Mouse (Mus musculus): ENCODE results near the gene Zfp217. TPM values are rescaled to one million over a fixed set of nuclear protein-coding genes. Genes with fewer than 3 reads are reported as not detected.
A peak's percentile ranks its signal among the peaks of the same experiment; 100 is the strongest.

The Zfp217 gene
- polyA plus RNA-seq, 1 experiment from 2014 or later: 4.5 TPM

GRCm38 (mm10) chr2:170116704-170117281 lies 31.1 kb downstream of the Zfp217 start:
- Histone ChIP-seq H3K9ac (no peak overlapping the region), H3K4me3 (no peak overlapping the region), H3K36me3 (peaks cover 78% of the 10 kb centered on the region), H3K27ac (0 out of 2 replicates have a peak overlapping the region, but pooled peaks have one; percentile 25), H3K4me2 (replicated peaks) (no peak overlapping the region), H3K27me3 (no peaks in the 10 kb centered on the region), H3K4me1 (peaks cover 13% of the 10 kb centered on the region; the same call in 1 of the 2 replicates), H3K9me3 (no peaks in the 10 kb centered on the region)
- no peak for ATAC-seq (ENCODE audit: insufficient number of reproducible peaks, insufficient read depth, low FRiP score, low TSS enrichment)
- WGBS: 53% methylated on average over 4 of the region's 4 CpGs

- Histone ChIP-seq H3K9me3 (no peaks in the 10 kb centered on the region), H3K27me3 (no peaks in the 10 kb centered on the region), H3K4me3 (no peak overlapping the region), H3K4me2 (replicated peaks) (no peak overlapping the region), H3K9ac (no peak overlapping the region), H3K27ac (no peak overlapping the region), H3K36me3 (peaks cover 74% of the 10 kb centered on the region), H3K4me1 (no peaks in the 10 kb centered on the region)
- WGBS: 89% methylated on average over 8 of the region's 8 CpGs
- ATAC-seq (ENCODE audit: insufficient number of reproducible peaks, insufficient read depth, low FRiP score, low TSS enrichment): no peak
Observed at GRCm38 (mm10) chr2:170110306-170110705, 37.6 kb downstream of the Zfp217 start.

- Histone ChIP-seq H3K4me2 (replicated peaks) (no peak overlapping the region), H3K9me3 (no peaks in the 10 kb centered on the region), H3K4me1 (no peaks in the 10 kb centered on the region), H3K27ac (no peak overlapping the region), H3K4me3 (no peak overlapping the region), H3K27me3 (no peaks in the 10 kb centered on the region), H3K9ac (no peak overlapping the region), H3K36me3 (peaks cover 66% of the 10 kb centered on the region)
- WGBS: 57% methylated on average over 5 of the region's 5 CpGs
- ATAC-seq (ENCODE audit: insufficient number of reproducible peaks, insufficient read depth, low FRiP score, low TSS enrichment): no peak
Observed at GRCm38 (mm10) chr2:170109528-170109927, 38.4 kb downstream of the Zfp217 start.

- Histone ChIP-seq H3K9me3 (no peaks in the 10 kb centered on the region), H3K4me3 (no peak overlapping the region), H3K4me2 (replicated peaks) (no peak overlapping the region), H3K27me3 (no peaks in the 10 kb centered on the region), H3K9ac (no peak overlapping the region), H3K27ac (no peak overlapping the region), H3K4me1 (no peaks in the 10 kb centered on the region), H3K36me3 (peaks cover 49% of the 10 kb centered on the region)
- 86% methylated on average over 3 of the region's 3 CpGs for WGBS
- ATAC-seq (ENCODE audit: insufficient number of reproducible peaks, insufficient read depth, low FRiP score, low TSS enrichment): no peak
Observed at GRCm38 (mm10) chr2:170107791-170108190, 40.1 kb downstream of the Zfp217 start.

GRCm38 (mm10) chr2:170106000-170106399 lies 41.9 kb downstream of the Zfp217 start:
- Histone ChIP-seq H3K27ac (no peak overlapping the region), H3K36me3 (peaks cover 31% of the 10 kb centered on the region), H3K9ac (no peak overlapping the region), H3K27me3 (no peaks in the 10 kb centered on the region), H3K4me1 (no peaks in the 10 kb centered on the region), H3K4me2 (replicated peaks) (no peak overlapping the region), H3K9me3 (no peaks in the 10 kb centered on the region), H3K4me3 (no peak overlapping the region)
- 64% methylated on average over 9 of the region's 9 CpGs for WGBS
- 0 out of 2 replicates have a peak, but pooled peaks have one; percentile 19 for ATAC-seq (ENCODE audit: insufficient number of reproducible peaks, insufficient read depth, low FRiP score, low TSS enrichment)

GRCm38 (mm10) chr2:170104396-170104795 lies 43.5 kb downstream of the Zfp217 start:
- Histone ChIP-seq H3K36me3 (peaks cover 16% of the 10 kb centered on the region; the same call in 1 of the 2 replicates), H3K27me3 (no peaks in the 10 kb centered on the region)

GRCm38 (mm10) chr2:170103852-170104251 lies 44.1 kb downstream of the Zfp217 start:
- H3K9ac ChIP-seq: no peak overlapping the region
- WGBS: 54% methylated on average over 9 of the region's 9 CpGs
- no peak overlapping the region for H3K4me2 ChIP-seq (replicated peaks)
- H3K27ac ChIP-seq: no peak overlapping the region
- peaks cover 11% of the 10 kb centered on the region; the same call in 1 of the 2 replicates for H3K36me3 ChIP-seq
- no peak overlapping the region for H3K4me3 ChIP-seq
- no peaks in the 10 kb centered on the region for H3K9me3 ChIP-seq
- H3K27me3 ChIP-seq: no peaks in the 10 kb centered on the region
- no peak for ATAC-seq (ENCODE audit: insufficient number of reproducible peaks, insufficient read depth, low FRiP score, low TSS enrichment)
- no peaks in the 10 kb centered on the region for H3K4me1 ChIP-seq

More at GRCm38 (mm10) chr2:170104396-170104795, 43.5 kb downstream of the Zfp217 start:
- no peak overlapping the region for H3K4me2 ChIP-seq (replicated peaks)
- ATAC-seq (ENCODE audit: insufficient number of reproducible peaks, insufficient read depth, low FRiP score, low TSS enrichment): no peak
- H3K9me3 ChIP-seq: no peaks in the 10 kb centered on the region
- H3K27ac ChIP-seq: no peak overlapping the region
- H3K4me1 ChIP-seq: no peaks in the 10 kb centered on the region
- no peak overlapping the region for H3K4me3 ChIP-seq
- WGBS: 85% methylated on average over 6 of the region's 6 CpGs
- H3K9ac ChIP-seq: no peak overlapping the region

GRCm38 (mm10) chr2:170103341-170103740 lies 44.6 kb downstream of the Zfp217 start:
- Histone ChIP-seq H3K4me2 (replicated peaks) (no peak overlapping the region), H3K36me3 (0 out of 2 replicates have a peak, but pooled peaks cover 9% of the 10 kb centered on the region), H3K27me3 (no peaks in the 10 kb centered on the region), H3K9ac (no peak overlapping the region), H3K4me1 (no peaks in the 10 kb centered on the region), H3K27ac (no peak overlapping the region), H3K4me3 (no peak overlapping the region), H3K9me3 (no peaks in the 10 kb centered on the region)
- no peak for ATAC-seq (ENCODE audit: insufficient number of reproducible peaks, insufficient read depth, low FRiP score, low TSS enrichment)
- WGBS: 84% methylated on average over 5 of the region's 5 CpGs

- H3K9me3 ChIP-seq: no peaks in the 10 kb centered on the region
- H3K9ac ChIP-seq: no peak overlapping the region
- 73% methylated on average over 7 of the region's 7 CpGs for WGBS
- H3K27ac ChIP-seq: no peak overlapping the region
- H3K4me1 ChIP-seq: no peaks in the 10 kb centered on the region
- 0 out of 2 replicates have a peak, but pooled peaks cover 3% of the 10 kb centered on the region for H3K36me3 ChIP-seq
- H3K4me2 ChIP-seq (replicated peaks): no peak overlapping the region
- no peak overlapping the region for H3K4me3 ChIP-seq
- no peak for ATAC-seq (ENCODE audit: insufficient number of reproducible peaks, insufficient read depth, low FRiP score, low TSS enrichment)
- no peaks in the 10 kb centered on the region for H3K27me3 ChIP-seq
Observed at GRCm38 (mm10) chr2:170101932-170102331, 46.0 kb downstream of the Zfp217 start.

DNA sequence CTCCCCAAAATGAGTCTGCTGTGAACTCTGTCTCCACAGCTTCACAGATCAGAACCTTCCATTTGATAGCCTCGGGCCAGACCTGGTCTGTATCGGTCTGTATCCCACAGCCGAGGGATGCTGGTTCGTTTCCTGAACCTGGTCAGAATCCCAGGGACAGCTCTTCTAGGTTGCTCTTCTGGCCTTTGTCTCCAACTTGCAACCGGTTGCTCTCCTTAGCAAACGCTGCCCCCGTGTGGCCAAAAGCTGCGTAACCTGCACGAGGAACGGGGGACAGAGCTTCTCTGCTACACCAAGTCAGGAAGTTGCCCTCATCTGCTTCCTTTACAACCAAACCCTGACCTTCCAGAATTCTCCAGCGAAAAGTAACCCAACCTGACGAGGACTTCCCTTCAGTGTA lies 46.8 kb downstream of the Zfp217 start:
- no peak overlapping the region for H3K4me2 ChIP-seq (replicated peaks)
- WGBS: 5% methylated on average over 12 of the region's 12 CpGs
- H3K9me3 ChIP-seq: no peaks in the 10 kb centered on the region
- H3K9ac ChIP-seq: no peak overlapping the region
- H3K27me3 ChIP-seq: no peaks in the 10 kb centered on the region
- no peaks in the 10 kb centered on the region for H3K36me3 ChIP-seq
- no peak overlapping the region for H3K27ac ChIP-seq
- peak; percentile 19; the same call in 1 of the 2 replicates for ATAC-seq (ENCODE audit: insufficient number of reproducible peaks, insufficient read depth, low FRiP score, low TSS enrichment)
- H3K4me1 ChIP-seq: no peaks in the 10 kb centered on the region
- H3K4me3 ChIP-seq: no peak overlapping the region

DNA sequence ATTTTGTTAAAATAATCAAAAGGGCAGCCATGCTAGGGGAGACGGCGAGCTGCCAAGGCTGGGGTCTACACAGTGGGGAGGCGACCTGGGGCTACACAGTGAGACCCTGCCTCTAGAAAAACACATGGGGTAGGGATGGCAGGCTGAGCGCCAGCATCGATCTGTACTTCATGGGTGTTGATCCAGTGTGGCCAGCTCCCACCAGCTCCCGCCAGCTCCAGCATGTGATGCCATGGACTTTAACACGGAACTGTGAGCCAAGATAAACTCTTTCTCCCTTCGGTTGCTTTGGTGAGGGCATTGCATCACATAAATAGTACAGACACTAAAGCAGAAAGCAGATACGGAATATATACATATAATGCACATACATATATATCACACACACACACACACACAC lies 53.0 kb downstream of the Zfp217 start:
- Histone ChIP-seq H3K36me3 (no peaks in the 10 kb centered on the region), H3K4me3 (no peak overlapping the region), H3K27ac (no peak overlapping the region), H3K4me2 (replicated peaks) (no peak overlapping the region), H3K4me1 (no peaks in the 10 kb centered on the region), H3K9ac (no peak overlapping the region), H3K9me3 (no peaks in the 10 kb centered on the region), H3K27me3 (no peaks in the 10 kb centered on the region)
- 85% methylated on average over 9 of the region's 9 CpGs for WGBS
- no peak for ATAC-seq (ENCODE audit: insufficient number of reproducible peaks, insufficient read depth, low FRiP score, low TSS enrichment)

- ATAC-seq (ENCODE audit: insufficient number of reproducible peaks, insufficient read depth, low FRiP score, low TSS enrichment): no peak
- Histone ChIP-seq H3K9me3 (no peaks in the 10 kb centered on the region), H3K4me1 (no peaks in the 10 kb centered on the region), H3K9ac (no peak overlapping the region), H3K27me3 (no peaks in the 10 kb centered on the region), H3K27ac (no peak overlapping the region), H3K36me3 (no peaks in the 10 kb centered on the region), H3K4me3 (no peak overlapping the region), H3K4me2 (replicated peaks) (no peak overlapping the region)
- 91% methylated on average over 17 of the region's 17 CpGs for WGBS
Observed at GRCm38 (mm10) chr2:170094220-170094619, 53.7 kb downstream of the Zfp217 start.
